Mouse (Mus musculus) liver, embryonic 16.5 days (tissue): ENCODE results near the gene Psd4. TPM values are rescaled to one million over a fixed set of nuclear protein-coding genes. Genes with fewer than 3 reads are reported as not detected.

Experiments
- ATAC-seq: fragments of 200-750 bp; cut with Nextera tagmentation; 2 replicates; pipeline ENCODE4 v1.8.0; 2017; ENCODE audit warnings: low read depth, mild to moderate bottlenecking, moderate number of reproducible peaks, moderate library complexity
- H3K27ac ChIP-seq: fragments of 300-500 bp; sonication (generic); 2 replicates; pipeline ENCODE4 v1.5.1; 2014; ENCODE audit warnings: mild to moderate bottlenecking, low read length
- H3K27me3 ChIP-seq: fragments of 300-500 bp; sonication (generic); 2 replicates; pipeline ENCODE4 v1.6.1; 2014; ENCODE audit warnings: low read depth, low read length, mixed read lengths; ENCODE audit not compliant: control insufficient read depth, insufficient read depth
- H3K36me3 ChIP-seq: fragments of 300-500 bp; sonication (generic); 2 replicates; pipeline ENCODE4 v1.6.1; 2014; ENCODE audit warnings: mild to moderate bottlenecking; ENCODE audit not compliant: control insufficient read depth, insufficient read depth
- H3K4me1 ChIP-seq: fragments of 300-500 bp; sonication (generic); 2 replicates; pipeline ENCODE4 v1.6.1; 2014; ENCODE audit warnings: low read depth, low read length, mixed read lengths; ENCODE audit not compliant: control insufficient read depth
- H3K4me2 ChIP-seq: fragments of 300-500 bp; sonication (generic); 2 replicates; pipeline ENCODE4 v1.6.1; 2014; ENCODE audit warnings: low read depth, low read length, mixed read lengths
- H3K4me3 ChIP-seq: fragments of 300-500 bp; sonication (generic); 2 replicates; pipeline ENCODE4 v1.5.1; 2014; ENCODE audit warnings: low read depth, mild to moderate bottlenecking, low read length
- H3K9ac ChIP-seq: fragments of 300-500 bp; sonication (generic); 2 replicates; pipeline ENCODE4 v1.6.1; 2014; ENCODE audit warnings: low read depth, low read length
- H3K9me3 ChIP-seq: fragments of 300-500 bp; sonication (generic); replicated peaks from 2 replicates; pipeline ENCODE4 v1.6.1; 2016; ENCODE audit warnings: low read length; ENCODE audit not compliant: control insufficient read depth
- WGBS: fragments of 180-500 bp; shearing (Covaris S2); extraction: QIAGEN DNeasy Blood & Tissue Kit; methylation state at CpG from one replicate; pipeline ENCODE4 v1.1.7; 2014; ENCODE audit not compliant: insufficient replicate concordance; 5-methylcytosine and 5-hydroxymethylcytosine counted together
- polyA plus RNA-seq: library from polyadenylated mRNA; unstranded; fragments of >200 nt; fragmentation: Nextera tagmentation; extraction: Ambion mirVana; gene quantifications from 2 replicates; pipeline ENCODE4 v1.2.1, GENCODE M21; 2015

Psd4 gene
- polyA plus RNA-seq, 1 experiment from 2014 or later: 6.8 TPM

- H3K4me3 ChIP-seq: no peak overlapping the region
- H3K27me3 ChIP-seq: no peaks in the 10 kb centered on the region
- no peak overlapping the region for H3K27ac ChIP-seq
- H3K9ac ChIP-seq: no peak overlapping the region
- no peaks in the 10 kb centered on the region for H3K4me1 ChIP-seq
- WGBS: 46% methylated on average over 2 of the region's 2 CpGs
- ATAC-seq: no peak
- no peaks in the 10 kb centered on the region for H3K9me3 ChIP-seq
- H3K4me2 ChIP-seq: no peak overlapping the region
- peaks cover 5% of the 10 kb centered on the region for H3K36me3 ChIP-seq
Measured at GRCm38 (mm10) chr2:24397115-24397514, 29.7 kb downstream of the Psd4 start.

- H3K9ac ChIP-seq: no peak overlapping the region
- H3K9me3 ChIP-seq: no peaks in the 10 kb centered on the region
- no peak overlapping the region for H3K27ac ChIP-seq
- no peak overlapping the region for H3K4me3 ChIP-seq
- H3K27me3 ChIP-seq: no peaks in the 10 kb centered on the region
- WGBS: 84% methylated on average over 3 of the region's 3 CpGs
- H3K36me3 ChIP-seq: peaks cover 7% of the 10 kb centered on the region
- no peak overlapping the region for H3K4me2 ChIP-seq
- ATAC-seq: no peak
- no peaks in the 10 kb centered on the region for H3K4me1 ChIP-seq
Measured at GRCm38 (mm10) chr2:24400711-24401110, 33.3 kb downstream of the Psd4 start.

DNA sequence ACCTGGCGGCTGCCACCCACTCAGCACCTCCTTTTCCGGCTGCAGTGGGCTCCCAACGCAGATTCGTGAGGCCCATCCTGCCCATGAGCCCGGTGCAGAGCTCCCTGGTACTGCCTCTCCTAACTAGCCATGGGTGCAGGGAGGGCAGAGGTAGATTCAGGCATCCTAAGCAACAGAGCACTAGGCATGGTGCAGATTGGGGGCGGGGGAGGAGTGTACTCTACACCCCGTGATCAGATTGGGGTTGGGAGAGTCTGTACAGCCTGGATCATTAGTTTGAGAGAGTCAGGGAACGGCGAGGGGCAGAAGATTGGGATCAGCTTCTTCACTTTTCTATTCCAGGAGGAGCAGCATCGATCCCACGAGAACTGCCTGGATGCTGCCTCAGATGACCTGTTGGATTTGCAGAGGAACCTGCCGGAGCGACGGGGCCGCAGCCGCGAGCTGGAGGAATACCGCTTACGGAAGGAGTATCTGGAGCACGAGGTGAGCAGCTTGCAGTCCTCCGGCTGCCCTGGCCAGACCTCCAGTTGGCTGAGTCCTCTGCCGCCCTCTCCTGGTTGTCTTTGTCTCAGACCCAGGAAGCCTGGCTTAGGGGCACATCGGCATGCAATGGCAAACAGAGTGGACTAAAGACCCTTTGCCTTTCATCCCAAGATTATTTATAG lies 38.1 kb downstream of the Psd4 start:
- WGBS: 40% methylated on average over 23 of the region's 23 CpGs
- no peak overlapping the region for H3K4me3 ChIP-seq
- H3K36me3 ChIP-seq: peaks cover 7% of the 10 kb centered on the region
- no peaks in the 10 kb centered on the region for H3K9me3 ChIP-seq
- H3K27me3 ChIP-seq: no peaks in the 10 kb centered on the region
- H3K27ac ChIP-seq: no peak overlapping the region
- H3K9ac ChIP-seq: no peak overlapping the region
- ATAC-seq: peak; percentile 57
- H3K4me2 ChIP-seq: 0 out of 2 replicates have a peak overlapping the region, but pooled peaks have one; percentile 15
- H3K4me1 ChIP-seq: no peaks in the 10 kb centered on the region

GRCm38 (mm10) chr2:24407701-24408485 lies 40.5 kb downstream of the Psd4 start:
- WGBS: 71% methylated on average over 4 of the region's 4 CpGs

DNA sequence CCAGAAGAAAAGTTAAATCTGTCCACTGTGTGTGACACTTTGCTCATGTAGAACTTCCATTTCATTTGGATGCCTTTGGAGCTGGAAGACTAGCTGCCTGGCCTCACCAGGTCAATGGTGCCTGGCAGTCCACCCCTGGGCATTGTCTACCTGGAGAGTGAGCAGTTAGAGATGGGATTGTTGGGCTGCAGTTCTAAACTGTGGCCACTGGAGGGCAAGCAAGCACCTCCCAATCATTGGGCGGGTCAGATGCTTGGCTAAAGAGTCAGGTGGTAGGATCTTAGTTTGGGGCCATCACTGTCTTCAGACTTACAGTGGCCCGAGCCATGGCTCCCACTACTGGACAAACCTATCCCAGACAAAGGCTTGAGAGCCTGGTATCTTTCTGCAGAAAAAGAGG lies 41.8 kb downstream of the Psd4 start:
- Histone ChIP-seq H3K36me3 (no peaks in the 10 kb centered on the region), H3K27me3 (no peaks in the 10 kb centered on the region), H3K4me1 (no peaks in the 10 kb centered on the region), H3K9me3 (no peaks in the 10 kb centered on the region), H3K4me2 (no peak overlapping the region), H3K27ac (no peak overlapping the region), H3K9ac (no peak overlapping the region), H3K4me3 (no peak overlapping the region)
- ATAC-seq: 0 out of 2 replicates have a peak, but pooled peaks have one; percentile 45
- WGBS: 4% methylated on average over 2 of the region's 2 CpGs

More at GRCm38 (mm10) chr2:24407701-24408485, 40.5 kb downstream of the Psd4 start:
- Histone ChIP-seq H3K4me1 (no peaks in the 10 kb centered on the region), H3K4me3 (no peak overlapping the region), H3K9me3 (no peaks in the 10 kb centered on the region), H3K9ac (no peak overlapping the region), H3K27ac (no peak overlapping the region), H3K36me3 (no peaks in the 10 kb centered on the region; the same call in 1 of the 2 replicates), H3K4me2 (no peak overlapping the region), H3K27me3 (no peaks in the 10 kb centered on the region)
- no peak for ATAC-seq

GRCm38 (mm10) chr2:24413172-24413571 lies 45.8 kb downstream of the Psd4 start:
- H3K27me3 ChIP-seq: no peaks in the 10 kb centered on the region
- no peaks in the 10 kb centered on the region for H3K9me3 ChIP-seq
- H3K4me3 ChIP-seq: no peak overlapping the region
- H3K27ac ChIP-seq: no peak overlapping the region
- 66% methylated on average over 3 of the region's 3 CpGs for WGBS
- H3K4me1 ChIP-seq: no peaks in the 10 kb centered on the region
- no peak overlapping the region for H3K9ac ChIP-seq
- H3K36me3 ChIP-seq: no peaks in the 10 kb centered on the region
- no peak overlapping the region for H3K4me2 ChIP-seq
- no peak for ATAC-seq

- no peaks in the 10 kb centered on the region for H3K9me3 ChIP-seq
- H3K4me2 ChIP-seq: no peak overlapping the region
- no peaks in the 10 kb centered on the region for H3K4me1 ChIP-seq
- no peak overlapping the region for H3K27ac ChIP-seq
- no peaks in the 10 kb centered on the region for H3K36me3 ChIP-seq
- no peak overlapping the region for H3K4me3 ChIP-seq
- 72% methylated on average over 4 of the region's 4 CpGs for WGBS
- no peaks in the 10 kb centered on the region for H3K27me3 ChIP-seq
- H3K9ac ChIP-seq: no peak overlapping the region
- ATAC-seq: no peak
Measured at GRCm38 (mm10) chr2:24413677-24414076, 46.3 kb downstream of the Psd4 start.

GRCm38 (mm10) chr2:24416668-24417067 lies 49.3 kb downstream of the Psd4 start:
- Histone ChIP-seq H3K4me1 (no peaks in the 10 kb centered on the region), H3K9ac (no peak overlapping the region), H3K4me3 (no peak overlapping the region), H3K27ac (no peak overlapping the region), H3K4me2 (no peak overlapping the region), H3K9me3 (no peaks in the 10 kb centered on the region), H3K27me3 (no peaks in the 10 kb centered on the region), H3K36me3 (no peaks in the 10 kb centered on the region)
- 25% methylated on average over 9 of the region's 9 CpGs for WGBS
- no peak for ATAC-seq

GRCm38 (mm10) chr2:24417106-24417505 lies 49.7 kb downstream of the Psd4 start:
- H3K4me2 ChIP-seq: no peak overlapping the region
- WGBS: 6% methylated on average over 2 of the region's 2 CpGs
- H3K4me3 ChIP-seq: no peak overlapping the region
- H3K36me3 ChIP-seq: no peaks in the 10 kb centered on the region
- H3K9ac ChIP-seq: no peak overlapping the region
- H3K27ac ChIP-seq: no peak overlapping the region
- no peaks in the 10 kb centered on the region for H3K9me3 ChIP-seq
- H3K4me1 ChIP-seq: no peaks in the 10 kb centered on the region
- H3K27me3 ChIP-seq: no peaks in the 10 kb centered on the region
- no peak for ATAC-seq
